Mouse (Mus musculus) embryonic facial prominence, embryonic 13.5 days (tissue): ENCODE measurements around the gene Magi1. TPM values are rescaled to one million over a fixed set of nuclear protein-coding genes. Genes with fewer than 3 reads are reported as not detected.

ENCODE experiments used
- ATAC-seq: fragments of 200-750 bp; cut with Nextera tagmentation; 2 replicates; pipeline ENCODE4 v1.8.0; 2017; ENCODE audit warnings: low read depth; ENCODE audit not compliant: insufficient number of reproducible peaks, insufficient read depth, low FRiP score, low TSS enrichment
- H3K27ac ChIP-seq: fragments of 300-500 bp; sonication (generic); 2 replicates; pipeline ENCODE4 v1.5.1; 2015; ENCODE audit warnings: moderate library complexity, mild to moderate bottlenecking, inconsistent platforms
- H3K27me3 ChIP-seq: fragments of 300-500 bp; sonication (generic); 2 replicates; pipeline ENCODE4 v1.6.1; 2015; ENCODE audit warnings: mild to moderate bottlenecking, inconsistent platforms
- H3K36me3 ChIP-seq: fragments of 300-500 bp; sonication (generic); 2 replicates; pipeline ENCODE4 v1.6.1; 2015; ENCODE audit warnings: mild to moderate bottlenecking, inconsistent platforms
- H3K4me1 ChIP-seq: fragments of 300-500 bp; sonication (generic); 2 replicates; pipeline ENCODE4 v1.6.1; 2015; ENCODE audit warnings: inconsistent platforms
- H3K4me2 ChIP-seq: fragments of 300-500 bp; sonication (generic); 2 replicates; pipeline ENCODE4 v1.6.1; 2015; ENCODE audit warnings: moderate library complexity, mild to moderate bottlenecking, inconsistent platforms
- H3K4me3 ChIP-seq: fragments of 300-500 bp; sonication (generic); 2 replicates; pipeline ENCODE4 v1.5.1; 2015; ENCODE audit warnings: mild to moderate bottlenecking, inconsistent platforms
- H3K9ac ChIP-seq: fragments of 300-500 bp; sonication (generic); 2 replicates; pipeline ENCODE4 v1.6.1; 2015; ENCODE audit warnings: mild to moderate bottlenecking, inconsistent platforms
- H3K9me3 ChIP-seq: fragments of 300-500 bp; sonication (generic); 2 replicates; pipeline ENCODE4 v1.6.1; 2016; ENCODE audit warnings: inconsistent platforms
- WGBS: fragments of 180-500 bp; shearing (Covaris S2); methylation state at CpG from one replicate; pipeline ENCODE4 v1.1.7; 2015; ENCODE audit warnings: mixed read lengths; 5-methylcytosine and 5-hydroxymethylcytosine counted together
- polyA plus RNA-seq: library from polyadenylated mRNA; unstranded; fragments of >200 nt; fragmentation: Nextera tagmentation; extraction: Ambion mirVana; gene quantifications from 2 replicates; pipeline ENCODE4 v1.2.1, GENCODE M21; 2015

The Magi1 gene
- polyA plus RNA-seq, 1 experiment from 2014 or later: 13.1 TPM

DNA sequence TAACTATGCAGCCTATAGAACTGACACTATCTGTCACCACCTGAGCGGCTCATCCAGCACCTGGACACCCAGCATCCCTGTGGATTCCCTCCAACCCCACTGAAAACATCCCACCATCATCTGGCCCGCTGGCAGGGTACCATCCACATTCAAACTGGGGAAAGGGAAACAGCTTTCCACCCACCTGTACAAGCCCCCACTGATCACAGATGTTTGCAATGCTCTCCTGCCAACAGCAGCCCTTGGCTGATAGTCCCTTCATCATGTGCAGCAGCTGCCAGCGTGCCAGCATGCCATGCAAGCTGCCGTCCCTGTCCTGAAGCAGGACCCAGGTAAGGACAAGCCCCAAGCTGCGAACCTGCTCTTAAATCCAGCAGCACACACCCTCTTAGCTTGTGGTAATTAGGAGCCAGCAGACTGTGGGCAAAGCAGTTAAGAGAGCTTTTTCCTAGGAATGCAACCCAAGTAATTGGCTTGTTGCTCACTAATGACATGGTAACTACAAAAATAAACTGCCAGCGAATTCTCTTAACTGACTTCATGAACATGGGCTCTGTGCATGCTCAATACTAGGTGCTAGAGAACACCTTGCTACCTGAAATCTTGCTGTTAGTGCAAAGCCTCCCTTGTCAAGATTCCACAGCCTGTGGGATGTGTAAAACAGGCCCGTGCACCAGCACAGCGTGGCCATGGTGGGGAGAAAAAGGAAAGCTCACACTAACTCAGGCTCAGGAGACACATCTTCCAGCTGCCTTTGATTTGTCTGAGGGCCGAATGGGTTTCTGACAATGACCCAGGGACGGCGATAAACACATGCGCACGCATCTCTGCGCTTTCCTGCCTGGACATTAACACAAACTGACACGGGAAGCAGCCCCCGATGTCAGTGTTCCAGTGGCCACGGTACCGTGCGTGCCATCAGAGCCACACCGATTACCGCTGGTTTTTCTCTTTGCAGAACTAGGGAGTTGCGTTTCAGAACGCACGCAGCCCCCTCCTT is 568.2 kb downstream of the Magi1 start:
- H3K9ac ChIP-seq: 0 out of 2 replicates have a peak overlapping the region, but pooled peaks have one; percentile 11
- H3K9me3 ChIP-seq: no peaks in the 10 kb centered on the region
- peaks cover 35% of the 10 kb centered on the region for H3K4me1 ChIP-seq
- peaks cover 34% of the 10 kb centered on the region for H3K27me3 ChIP-seq
- peak overlapping the region; percentile 25 for H3K4me3 ChIP-seq
- H3K36me3 ChIP-seq: 0 out of 2 replicates have a peak, but pooled peaks cover 4% of the 10 kb centered on the region
- 29% methylated on average over 24 of the region's 24 CpGs for WGBS
- no peak for ATAC-seq
- H3K27ac ChIP-seq: no peak overlapping the region
- peak overlapping the region; percentile 54 for H3K4me2 ChIP-seq

DNA sequence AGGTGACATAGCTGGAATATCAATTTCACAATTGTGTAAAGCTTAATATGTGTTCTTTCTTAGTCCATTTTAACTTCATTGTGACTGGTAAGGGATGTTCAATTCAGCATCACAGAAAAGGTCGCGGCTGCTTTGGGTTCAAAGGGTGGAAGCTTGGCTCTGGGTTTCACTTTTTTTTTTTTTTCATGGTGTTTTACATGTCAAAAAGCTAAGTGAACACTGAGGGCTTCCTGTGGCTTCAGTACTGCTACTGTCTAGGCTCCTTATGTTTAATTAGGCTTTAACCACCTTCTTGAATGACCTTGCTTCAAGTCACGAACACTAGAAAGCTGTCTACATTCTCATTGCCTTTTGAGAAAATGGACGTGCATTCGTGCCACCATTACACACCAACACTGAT is 579.4 kb downstream of the Magi1 start:
- Histone ChIP-seq H3K4me1 (no peaks in the 10 kb centered on the region), H3K9ac (no peak overlapping the region), H3K9me3 (no peaks in the 10 kb centered on the region), H3K36me3 (peaks cover 8% of the 10 kb centered on the region; the same call in 1 of the 2 replicates), H3K4me2 (no peak overlapping the region), H3K4me3 (no peak overlapping the region), H3K27me3 (no peaks in the 10 kb centered on the region), H3K27ac (no peak overlapping the region)
- ATAC-seq: no peak
- WGBS: 81% methylated on average over 5 of the region's 5 CpGs

- no peaks in the 10 kb centered on the region for H3K9me3 ChIP-seq
- H3K27me3 ChIP-seq: no peaks in the 10 kb centered on the region
- no peak overlapping the region for H3K4me2 ChIP-seq
- peaks cover 25% of the 10 kb centered on the region for H3K36me3 ChIP-seq
- no peak overlapping the region for H3K9ac ChIP-seq
- no peak for ATAC-seq
- 76% methylated on average over 13 of the region's 13 CpGs for WGBS
- no peaks in the 10 kb centered on the region for H3K4me1 ChIP-seq
- H3K4me3 ChIP-seq: no peak overlapping the region
- H3K27ac ChIP-seq: no peak overlapping the region
These were observed 584.3 kb downstream of the Magi1 start for GRCm38 (mm10) chr6:93699436-93699835.

GRCm38 (mm10) chr6:93697956-93698355 is 585.8 kb downstream of the Magi1 start:
- no peaks in the 10 kb centered on the region for H3K4me1 ChIP-seq
- H3K4me3 ChIP-seq: no peak overlapping the region
- no peak overlapping the region for H3K9ac ChIP-seq
- no peak overlapping the region for H3K4me2 ChIP-seq
- WGBS: 81% methylated on average over 5 of the region's 5 CpGs
- H3K27ac ChIP-seq: no peak overlapping the region
- H3K36me3 ChIP-seq: peaks cover 25% of the 10 kb centered on the region
- no peaks in the 10 kb centered on the region for H3K27me3 ChIP-seq
- no peaks in the 10 kb centered on the region for H3K9me3 ChIP-seq
- ATAC-seq: no peak

DNA sequence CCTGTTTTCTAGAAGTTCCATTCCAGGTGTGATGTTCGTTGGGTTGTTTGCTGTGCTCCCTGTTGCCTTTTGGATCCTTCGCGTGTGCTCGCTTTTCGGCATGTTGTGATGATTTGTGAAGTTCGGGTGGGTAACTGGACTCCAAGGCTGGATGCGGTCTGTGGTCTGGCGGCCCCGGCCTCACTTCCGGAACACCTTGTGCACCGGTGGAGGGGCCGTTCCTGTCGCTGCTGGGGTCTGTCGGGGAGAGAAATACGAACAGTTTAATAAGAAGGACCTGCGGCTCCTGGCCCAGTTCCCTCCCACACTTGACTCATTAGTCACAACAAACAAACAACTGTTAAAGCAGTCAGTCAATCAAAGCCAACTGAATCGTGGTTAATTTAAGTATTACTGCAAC is 605.0 kb downstream of the Magi1 start:
- ATAC-seq: no peak
- 73% methylated on average over 17 of the region's 17 CpGs for WGBS
- H3K27ac ChIP-seq: no peak overlapping the region
- H3K4me3 ChIP-seq: no peak overlapping the region
- no peak overlapping the region for H3K4me2 ChIP-seq
- no peaks in the 10 kb centered on the region for H3K27me3 ChIP-seq
- H3K9me3 ChIP-seq: no peaks in the 10 kb centered on the region
- no peaks in the 10 kb centered on the region for H3K4me1 ChIP-seq
- H3K9ac ChIP-seq: no peak overlapping the region
- peaks cover 35% of the 10 kb centered on the region for H3K36me3 ChIP-seq

GRCm38 (mm10) chr6:93666731-93667130 is 617.0 kb downstream of the Magi1 start:
- no peak overlapping the region for H3K27ac ChIP-seq

DNA sequence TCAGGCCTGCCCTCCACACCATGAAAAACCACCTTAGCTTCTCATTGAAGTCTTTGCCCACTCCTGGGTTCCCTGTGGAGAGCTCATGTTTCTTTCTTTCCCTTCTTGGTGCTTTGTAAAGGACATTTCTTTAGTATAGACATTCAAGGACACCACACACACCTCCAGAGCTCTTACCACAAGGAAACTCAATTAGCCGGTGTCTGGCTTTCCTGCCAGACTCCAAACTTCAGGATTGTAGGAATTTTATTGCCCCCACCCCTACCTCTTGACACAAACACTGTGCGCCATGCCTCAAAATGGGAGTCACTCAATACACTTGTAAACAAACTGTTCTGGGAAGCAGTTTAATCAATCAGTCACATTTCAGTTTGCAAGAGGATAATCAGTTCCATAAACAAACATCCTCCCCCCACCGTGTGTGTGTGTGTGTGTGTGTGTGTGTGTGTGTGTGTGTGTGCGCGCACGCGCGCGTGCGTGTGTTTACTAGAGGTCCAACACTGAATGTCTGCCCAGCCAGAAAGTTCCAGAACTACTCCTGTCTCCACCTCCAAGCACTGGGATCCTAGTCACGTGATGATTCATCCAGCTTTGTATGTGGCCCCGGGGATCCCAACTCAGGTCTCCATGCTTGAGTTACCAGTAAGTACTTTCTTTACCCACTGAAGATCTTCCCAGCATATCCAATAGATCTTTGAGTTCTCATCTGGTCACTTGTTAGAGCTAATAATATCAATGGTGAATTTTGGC is 618.5 kb downstream of the Magi1 start:
- no peak for ATAC-seq
- H3K27me3 ChIP-seq: no peaks in the 10 kb centered on the region
- no peak overlapping the region for H3K4me2 ChIP-seq
- peaks cover 23% of the 10 kb centered on the region for H3K4me1 ChIP-seq
- H3K9ac ChIP-seq: no peak overlapping the region
- no peaks in the 10 kb centered on the region for H3K9me3 ChIP-seq
- no peaks in the 10 kb centered on the region for H3K36me3 ChIP-seq
- no peak overlapping the region for H3K4me3 ChIP-seq
- 77% methylated on average over 12 of the region's 12 CpGs for WGBS
- H3K27ac ChIP-seq: no peak overlapping the region

More at GRCm38 (mm10) chr6:93666731-93667130, 617.0 kb downstream of the Magi1 start:
- no peak overlapping the region for H3K4me2 ChIP-seq
- H3K27me3 ChIP-seq: peaks cover 4% of the 10 kb centered on the region
- WGBS: 19% methylated on average over 2 of the region's 2 CpGs
- H3K9me3 ChIP-seq: no peaks in the 10 kb centered on the region
- H3K36me3 ChIP-seq: no peaks in the 10 kb centered on the region
- peaks cover 23% of the 10 kb centered on the region for H3K4me1 ChIP-seq
- H3K4me3 ChIP-seq: no peak overlapping the region
- H3K9ac ChIP-seq: no peak overlapping the region
- 0 out of 2 replicates have a peak, but pooled peaks have one; percentile 48 for ATAC-seq

DNA sequence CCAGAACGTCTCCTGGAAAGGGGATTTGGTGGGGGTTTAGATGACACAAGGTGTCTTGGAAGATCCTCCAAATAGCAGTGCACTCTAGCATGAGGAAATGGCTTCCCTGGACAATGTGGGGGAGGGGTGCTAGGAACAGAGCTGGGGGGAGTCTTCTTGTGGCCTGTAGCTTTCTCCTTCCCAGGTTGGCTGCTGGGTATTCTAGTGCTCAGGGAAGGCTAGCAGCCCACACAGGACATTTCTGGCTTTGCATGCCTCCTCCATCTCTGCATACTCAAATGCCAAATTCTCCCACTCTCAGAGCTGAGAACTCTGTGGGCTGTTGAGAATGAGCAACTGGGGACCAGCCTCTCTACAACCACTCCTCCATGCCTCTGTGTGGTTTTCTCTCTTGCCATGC is 622.6 kb downstream of the Magi1 start:
- ATAC-seq: no peak
- 68% methylated on average over 1 of the region's 1 CpGs for WGBS
- H3K4me3 ChIP-seq: no peak overlapping the region

GRCm38 (mm10) chr6:93659534-93659933 is 624.2 kb downstream of the Magi1 start:
- no peak overlapping the region for H3K4me3 ChIP-seq
- 61% methylated on average over 8 of the region's 8 CpGs for WGBS
- no peak overlapping the region for H3K4me2 ChIP-seq
- no peaks in the 10 kb centered on the region for H3K27me3 ChIP-seq
- no peak for ATAC-seq
- no peaks in the 10 kb centered on the region for H3K36me3 ChIP-seq
- H3K27ac ChIP-seq: no peak overlapping the region
- no peaks in the 10 kb centered on the region for H3K9me3 ChIP-seq
- no peak overlapping the region for H3K9ac ChIP-seq
- H3K4me1 ChIP-seq: no peaks in the 10 kb centered on the region

More for the DNA sequence above, 622.6 kb downstream of the Magi1 start:
- Histone ChIP-seq H3K4me1 (peaks cover 14% of the 10 kb centered on the region), H3K27me3 (no peaks in the 10 kb centered on the region), H3K4me2 (no peak overlapping the region), H3K27ac (no peak overlapping the region), H3K36me3 (no peaks in the 10 kb centered on the region), H3K9me3 (no peaks in the 10 kb centered on the region), H3K9ac (no peak overlapping the region)

- no peaks in the 10 kb centered on the region for H3K9me3 ChIP-seq
- WGBS: 36% methylated on average over 13 of the region's 13 CpGs
- H3K9ac ChIP-seq: no peak overlapping the region
- H3K4me2 ChIP-seq: no peak overlapping the region
- no peaks in the 10 kb centered on the region for H3K27me3 ChIP-seq
- H3K36me3 ChIP-seq: no peaks in the 10 kb centered on the region
- no peak for ATAC-seq
- no peaks in the 10 kb centered on the region for H3K4me1 ChIP-seq
- H3K27ac ChIP-seq: no peak overlapping the region
- no peak overlapping the region for H3K4me3 ChIP-seq
These were observed 626.3 kb downstream of the Magi1 start for GRCm38 (mm10) chr6:93657187-93657974.

GRCm38 (mm10) chr6:93648581-93649230 is 635.0 kb downstream of the Magi1 start:
- no peak overlapping the region for H3K27ac ChIP-seq
- peaks cover 15% of the 10 kb centered on the region for H3K4me1 ChIP-seq
- ATAC-seq: no peak
- H3K4me2 ChIP-seq: no peak overlapping the region
- H3K4me3 ChIP-seq: no peak overlapping the region
- 65% methylated on average over 8 of the region's 8 CpGs for WGBS
- H3K9me3 ChIP-seq: no peaks in the 10 kb centered on the region
- H3K36me3 ChIP-seq: no peaks in the 10 kb centered on the region
- H3K9ac ChIP-seq: no peak overlapping the region
- no peaks in the 10 kb centered on the region for H3K27me3 ChIP-seq
